Mouse (Mus musculus) testis, adult 2 months (tissue): ENCODE results near the gene Ptprt.

Experiments used
- CTCF ChIP-seq: fragments of 200-500 bp; IDR thresholded peaks from 2 replicates; pipeline ENCODE4 v1.5.1; 2012; ENCODE audit warnings: low read depth, mild to moderate bottlenecking, inconsistent platforms, low read length, moderate library complexity; ENCODE audit not compliant: control insufficient read depth, insufficient read depth, insufficient replicate concordance
- POLR2A ChIP-seq: fragments of 200-500 bp; IDR thresholded peaks from 2 replicates; pipeline ENCODE4 v1.6.1; 2012; ENCODE audit warnings: low read depth, mild to moderate bottlenecking, inconsistent platforms, low read length, moderate library complexity; ENCODE audit not compliant: control insufficient read depth

GRCm38 (mm10) chr2:161570236-161570995 lies 1090.5 kb downstream of the Ptprt start:
- TF ChIP-seq CTCF (no peak), POLR2A (no peak)
